Mouse (Mus musculus) erythroblast, adult 5-6 weeks (primary cell): ENCODE measurements around the gene C1qbp. TPM values are rescaled to one million over a fixed set of nuclear protein-coding genes. Genes with fewer than 3 reads are reported as not detected.

Experiments
- ATAC-seq: replicated peaks from 2 replicates; pipeline ENCODE4 v1.8.0; 2016; ENCODE audit warnings: moderate number of reproducible peaks, mild to moderate bottlenecking, moderate TSS enrichment, inconsistent platforms; ENCODE audit not compliant: poor library complexity, low FRiP score, severe bottlenecking
- total RNA-seq, 2 experiments: library from RNA; stranded (forward) in 1 of 2; stranded (reverse) in 1 of 2; fragments of 150-400 nt in 1 of 2; fragments of 200-764, 138-1000 nt in 1 of 2; gene quantifications; 2 replicates each; pipeline versions ENCODE4 v1.2.3 to v1.2.4; 2015 to 2017; ENCODE audit warnings: low replicate concordance in 2 of 2

The C1qbp gene
- 72.8 and 93.0 TPM in 2 replicates for total RNA-seq (2015; ENCODE audit: low replicate concordance)
- total RNA-seq (2017; ENCODE audit: low replicate concordance) = 10.1 and 11.7 TPM in 2 replicates

DNA sequence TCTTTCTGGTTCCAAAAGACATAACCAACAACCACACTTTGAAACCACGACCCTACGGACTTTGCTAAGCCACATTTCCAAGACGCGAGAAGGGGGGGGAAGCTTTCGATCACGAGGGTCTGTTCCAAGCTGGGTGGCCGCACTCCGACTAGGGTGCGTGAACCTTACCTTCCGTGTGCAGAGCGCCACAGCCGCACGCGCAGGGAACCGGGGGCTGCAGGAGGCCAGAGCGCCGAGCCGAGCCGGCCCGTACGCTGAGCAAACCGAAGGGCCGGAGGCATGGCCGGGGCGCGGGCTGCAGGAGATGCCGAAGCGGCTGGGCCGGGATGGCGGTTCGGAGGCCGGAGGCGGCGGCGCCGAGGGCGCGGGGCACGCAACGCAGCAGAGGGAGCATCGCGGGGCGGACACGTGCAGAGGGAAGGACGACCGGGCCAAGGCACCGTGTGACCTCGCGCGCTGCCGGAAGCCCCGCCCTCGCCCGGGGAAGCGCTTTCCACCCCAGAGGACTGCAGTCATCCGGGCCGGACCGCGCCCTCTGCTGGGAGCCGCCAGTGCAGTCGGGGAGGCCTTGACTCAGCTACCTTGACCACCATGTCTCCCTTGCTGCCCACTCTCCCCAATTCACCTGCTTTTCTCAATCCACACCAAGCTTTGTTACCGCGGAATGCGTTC lies at the start of gene C1qbp:
Gene C1qbp, minus strand, starts transcription at position 470 of the 672 bp plus-strand sequence.
- peak; percentile 98 for ATAC-seq

DNA sequence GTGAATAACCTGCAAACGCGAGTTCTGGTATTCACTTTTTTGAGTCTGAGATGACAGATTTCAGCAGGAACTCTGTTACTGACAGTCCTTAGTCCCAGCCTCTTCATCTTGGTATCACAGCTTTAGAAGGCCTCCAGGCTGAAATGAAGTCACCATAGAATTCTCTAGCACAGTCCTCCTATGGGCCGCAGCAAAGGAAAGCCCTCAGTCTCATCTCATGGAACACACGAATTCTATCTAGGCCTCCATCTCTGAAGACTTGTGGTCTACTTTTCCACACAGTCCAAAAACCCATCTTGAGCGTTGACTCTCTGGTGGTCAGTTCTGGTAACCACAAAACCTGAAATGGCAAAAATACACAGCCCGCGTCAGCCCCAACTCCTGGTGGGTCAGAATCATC lies 49.2 kb upstream of the C1qbp start:
- no peak for ATAC-seq

- no peak for ATAC-seq
These were observed 46.7 kb upstream of the C1qbp start for GRCm38 (mm10) chr11:71029403-71030118.

- no peak for ATAC-seq
These were observed 45.5 kb upstream of the C1qbp start for GRCm38 (mm10) chr11:71028280-71028679.

DNA sequence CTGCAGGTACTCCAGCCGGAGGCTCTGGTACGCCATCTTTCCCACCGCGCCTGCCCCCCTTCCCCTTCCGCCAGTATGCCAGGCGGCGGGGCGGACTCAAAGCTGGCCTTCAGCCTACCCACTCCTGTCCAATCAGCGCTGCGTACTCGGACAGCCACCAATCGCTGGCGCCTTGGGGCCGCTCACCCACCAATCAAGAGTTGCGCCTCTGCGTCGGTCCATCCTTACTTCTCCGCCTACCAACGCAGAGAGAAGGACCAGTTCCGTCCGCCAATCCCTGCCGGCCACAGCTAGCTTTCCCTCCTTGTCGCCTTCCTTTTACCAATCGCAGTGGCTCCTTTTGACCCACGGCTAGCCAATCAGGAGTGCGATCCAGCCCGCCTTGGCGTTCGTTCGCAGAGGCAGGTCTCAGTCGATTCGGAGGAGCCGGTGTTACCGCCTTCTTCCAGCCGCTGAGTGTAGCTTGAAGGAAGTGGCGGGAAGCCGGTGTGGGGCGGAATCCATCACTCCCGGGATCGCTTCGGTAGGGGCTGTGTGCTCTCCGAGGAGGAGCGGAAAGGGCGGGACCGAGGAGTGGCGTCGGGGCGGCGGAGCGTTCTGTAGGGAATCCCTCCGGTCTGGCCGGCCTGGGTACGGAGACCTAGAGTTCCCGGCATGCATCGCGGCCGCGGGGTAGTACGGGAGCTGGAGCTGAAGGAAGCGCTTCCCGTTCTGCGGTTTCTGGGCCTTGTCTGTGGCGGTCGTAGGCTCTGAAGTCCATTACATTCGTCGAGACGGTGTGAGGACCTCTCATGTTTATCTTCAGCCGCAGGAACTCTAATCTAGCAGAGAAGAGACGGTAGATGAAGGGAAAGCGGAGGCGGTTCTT lies 36.6 kb upstream of the C1qbp start, which contains the start of the genes Mis12 and Derl2:
Gene Mis12, plus strand, starts transcription at position 411 of the 868 bp plus-strand sequence.
Gene Derl2, minus strand, starts transcription at position 641 of the 868 bp plus-strand sequence.
- ATAC-seq = peak; percentile 94

DNA sequence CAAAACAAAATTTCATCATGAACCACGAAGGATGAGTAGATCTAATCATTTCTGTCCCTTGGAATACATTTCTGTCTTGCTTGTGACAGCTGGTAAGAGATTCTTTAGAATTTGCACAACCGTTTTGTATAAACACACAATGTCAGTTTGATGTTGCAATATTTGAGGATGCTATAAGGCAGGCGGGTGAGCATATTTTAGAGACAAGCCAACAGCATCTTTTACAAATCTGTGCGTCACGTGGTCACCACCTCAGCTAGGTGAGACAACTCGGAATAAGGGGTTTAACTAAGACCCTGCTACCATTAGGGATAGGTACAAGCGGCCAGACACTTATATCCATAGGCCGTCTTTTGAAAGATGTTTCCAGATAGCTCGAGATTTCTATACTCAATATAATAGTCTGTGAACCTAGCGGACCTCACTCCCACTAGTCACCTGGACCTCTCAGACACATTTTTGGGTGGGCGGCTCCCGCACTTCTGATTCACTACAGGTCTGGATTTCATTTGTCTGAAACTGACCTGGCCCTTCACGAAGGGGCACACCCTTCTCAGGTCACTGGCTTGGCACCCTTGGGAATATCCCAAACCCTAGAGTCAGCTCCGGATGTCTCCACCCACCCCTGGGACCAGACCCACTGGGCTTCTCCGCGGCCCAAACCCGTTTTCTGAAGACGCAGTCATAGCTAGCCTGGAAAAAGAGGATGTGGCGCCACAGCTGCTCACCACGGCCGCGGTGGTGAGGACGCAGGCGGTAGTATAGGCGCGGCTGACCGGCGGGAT lies 35.8 kb upstream of the C1qbp start:
- ATAC-seq = no peak

DNA sequence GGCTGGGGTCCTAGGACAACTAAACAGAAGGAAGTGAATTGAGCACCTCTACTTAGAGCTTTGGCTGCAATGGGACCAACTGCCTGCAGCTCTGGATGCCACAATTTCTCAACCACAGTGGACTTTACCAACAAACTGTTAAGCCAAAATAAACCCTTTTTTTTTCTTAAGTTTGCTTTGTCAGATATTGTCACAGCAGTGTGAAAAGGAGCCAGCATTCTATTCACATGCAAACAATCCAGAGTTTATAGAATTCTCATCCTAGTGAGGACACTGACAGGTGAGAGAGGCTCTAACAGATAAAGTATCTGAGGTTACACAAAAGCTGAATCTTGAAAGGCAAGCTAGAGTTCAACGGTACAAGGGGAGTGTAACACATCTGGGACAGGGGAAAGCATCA lies 34.2 kb upstream of the C1qbp start:
- no peak for ATAC-seq

DNA sequence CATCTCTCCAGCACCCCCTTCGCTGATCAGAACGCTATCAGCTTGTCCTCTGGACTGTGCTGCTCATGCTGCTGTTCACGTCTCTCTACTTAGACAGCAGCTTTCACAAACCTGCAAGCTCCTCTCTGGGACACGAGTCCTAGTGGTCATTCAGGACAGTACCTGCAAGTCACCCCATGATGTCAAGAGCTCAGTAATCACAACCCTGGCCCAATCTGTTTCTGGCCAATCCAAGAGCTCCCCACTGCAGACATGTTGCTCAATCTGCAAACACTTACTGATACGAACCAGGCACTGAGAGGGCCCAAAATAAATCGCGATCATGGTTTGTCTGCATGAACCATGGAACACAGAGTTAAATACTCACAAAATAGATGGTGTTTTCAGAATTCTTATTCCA lies 29.9 kb upstream of the C1qbp start:
- no peak for ATAC-seq

GRCm38 (mm10) chr11:71008321-71008720 lies 25.5 kb upstream of the C1qbp start:
- ATAC-seq = no peak

- no peak for ATAC-seq
These were observed 25.0 kb upstream of the C1qbp start for GRCm38 (mm10) chr11:71007831-71008230.

DNA sequence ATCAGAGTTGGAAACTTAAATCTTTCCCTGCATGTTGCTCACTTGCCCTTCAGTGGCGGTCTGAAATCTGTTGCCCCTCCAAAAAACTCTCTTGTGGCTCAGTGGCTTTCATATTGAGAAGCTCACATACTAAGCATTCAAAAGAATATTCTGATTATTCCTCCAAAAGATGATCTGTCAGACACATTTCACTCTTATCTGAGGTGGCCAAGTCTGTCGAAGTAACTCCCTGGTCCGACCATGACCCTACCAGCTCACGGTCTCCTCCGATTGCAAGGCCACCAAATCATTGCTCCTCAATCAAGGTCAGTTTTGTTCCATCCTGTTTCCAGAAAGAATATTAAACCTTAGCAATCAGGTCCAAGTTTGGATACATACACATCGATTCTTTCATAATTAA lies 24.2 kb upstream of the C1qbp start:
- no peak for ATAC-seq

DNA sequence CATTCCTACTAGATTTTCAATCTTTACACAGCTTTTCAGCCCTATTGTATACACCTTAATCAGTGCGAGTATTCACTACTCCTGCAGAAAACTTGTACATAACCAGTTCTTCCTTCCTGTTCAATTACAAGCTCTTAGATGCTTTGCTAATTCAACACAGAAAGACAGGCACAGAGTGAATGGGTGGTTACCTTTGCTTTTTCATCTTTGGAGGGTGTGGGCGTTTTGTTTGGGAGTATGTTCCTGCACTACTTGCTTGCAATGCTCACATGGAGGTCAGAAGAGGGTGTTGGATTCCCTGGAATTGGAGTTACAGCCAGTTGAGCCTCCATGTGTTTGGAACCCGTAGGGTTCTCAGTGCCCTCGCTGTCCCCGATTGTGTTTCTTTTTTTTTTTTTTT lies 22.2 kb upstream of the C1qbp start:
- no peak for ATAC-seq

- peak; percentile 96 for ATAC-seq
These were observed 21.5 kb upstream of the C1qbp start, which contains the start of gene Dhx33 for GRCm38 (mm10) chr11:71004316-71004773. TSS of gene Dhx33 (minus strand) at chr11:71004437.

GRCm38 (mm10) chr11:71003611-71004315 lies 20.9 kb upstream of the C1qbp start:
- peak; percentile 60 for ATAC-seq

DNA sequence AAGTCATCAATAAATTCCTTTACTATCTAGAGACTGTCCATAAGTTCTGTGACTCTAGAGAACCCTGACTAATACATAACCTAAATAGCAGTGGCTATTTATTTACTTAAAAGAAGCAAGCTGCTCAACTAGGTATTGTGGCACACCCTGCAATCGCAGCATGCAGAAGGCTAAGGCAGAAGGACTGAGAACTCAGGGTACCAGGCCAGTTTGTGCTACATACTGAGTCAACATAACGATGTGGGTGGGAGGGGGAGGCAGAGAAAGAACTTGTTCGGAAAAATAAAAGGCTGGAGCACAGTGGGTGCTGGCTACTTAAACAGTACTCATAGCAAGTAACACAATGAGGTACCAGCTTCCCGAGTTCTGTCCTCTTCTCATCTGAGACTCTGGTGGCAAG lies 18.3 kb upstream of the C1qbp start:
- ATAC-seq = no peak

DNA sequence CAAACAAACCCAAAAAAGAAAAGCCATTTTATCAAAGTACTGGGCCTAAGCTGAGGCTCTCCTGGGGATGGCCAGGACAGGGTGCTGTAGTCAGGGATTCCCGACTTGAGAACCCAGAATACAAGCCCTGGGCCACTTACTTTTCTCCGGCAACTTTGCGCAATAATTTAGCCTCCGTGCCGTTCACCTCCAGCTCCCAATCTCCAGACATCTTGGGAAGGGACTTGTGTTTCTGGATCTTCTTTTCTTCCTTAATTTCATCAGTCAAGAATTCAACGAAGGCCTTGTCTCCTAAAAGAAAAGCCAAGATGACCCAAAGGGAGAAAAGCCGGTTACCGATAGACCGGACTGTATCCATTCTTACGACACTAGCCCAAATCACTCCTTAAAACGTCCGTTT lies 796 bp downstream of the C1qbp start:
- no peak for ATAC-seq

- ATAC-seq = no peak
These were observed 1.9 kb downstream of the C1qbp start for GRCm38 (mm10) chr11:70980751-70981510.

DNA sequence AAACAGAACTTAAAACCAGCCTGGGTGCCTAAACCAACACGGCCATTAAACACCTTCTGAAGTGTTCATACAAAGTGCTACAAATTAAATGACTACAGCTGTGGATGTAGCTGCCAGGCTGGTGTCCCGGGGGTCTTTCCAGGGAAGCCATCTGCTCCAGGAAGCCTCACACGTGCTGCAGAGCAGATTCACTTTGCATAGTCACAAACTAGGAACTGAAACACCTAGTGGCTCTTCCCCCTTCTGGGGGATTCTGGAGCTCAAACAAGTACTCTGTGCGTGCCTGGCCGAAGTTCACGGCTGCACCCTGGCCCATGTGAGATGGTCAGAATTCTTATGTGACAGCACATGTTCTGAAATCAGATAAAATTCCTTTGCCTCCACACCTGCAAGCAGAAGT lies 2.6 kb downstream of the C1qbp start:
- ATAC-seq = no peak
